Mouse (Mus musculus) liver, postnatal 0 days (tissue): ENCODE measurements at regions not wholly inside any gene's neighbourhood (a gene's known extent, or its start where the extent isn't known, plus 50 kb on each side); places are given as distances from the start of the nearest gene placed in this dataset.

Experiments used
- CTCF ChIP-seq: sonication (generic); IDR thresholded peaks from 2 replicates; pipeline ENCODE4 v1.5.1; 2016; ENCODE audit warnings: antibody characterized with exemption, low read depth
- EP300 ChIP-seq: IDR thresholded peaks from 2 replicates; pipeline ENCODE4 v1.6.1; 2016; ENCODE audit warnings: antibody characterized with exemption, low read depth, mild to moderate bottlenecking

- TF ChIP-seq CTCF: peak; percentile 44
- no peak for TF ChIP-seq EP300
These were observed 316.6 kb downstream of the Eipr1 start for GRCm38 (mm10) chr12:29068180-29068579.
